Mouse (Mus musculus): ENCODE data around the gene Akt1.

Gene Akt1

GRCm38 (mm10) chr12:112627097-112627881 is 47.4 kb downstream of the Akt1 start:
- peak; percentile 69 for DNase-seq

- no peak for DNase-seq
Measured at GRCm38 (mm10) chr12:112626455-112626854, 48.2 kb downstream of the Akt1 start.

- DNase-seq, result no peak
Measured at GRCm38 (mm10) chr12:112625700-112626099, 49.0 kb downstream of the Akt1 start.

- peak; percentile 85 for DNase-seq
Measured at GRCm38 (mm10) chr12:112623742-112624141, 50.9 kb downstream of the Akt1 start.

- DNase-seq, result no peak
Measured at GRCm38 (mm10) chr12:112621900-112622299, 52.8 kb downstream of the Akt1 start.

- peak; percentile 39 for DNase-seq
Measured at GRCm38 (mm10) chr12:112620354-112621061, 54.2 kb downstream of the Akt1 start.

GRCm38 (mm10) chr12:112619686-112620353 is 54.9 kb downstream of the Akt1 start, which contains the start of gene Adssl1:
TSS of gene Adssl1 (plus strand) at chr12:112620045.
- DNase-seq, result peak; percentile 67

- peak; percentile 56 for DNase-seq
Measured at GRCm38 (mm10) chr12:112618981-112619685, 55.6 kb downstream of the Akt1 start.

GRCm38 (mm10) chr12:112617898-112618380 is 56.7 kb downstream of the Akt1 start:
- peak; percentile 92 for DNase-seq

- DNase-seq, result peak; percentile 40
Measured at GRCm38 (mm10) chr12:112617184-112617583, 57.5 kb downstream of the Akt1 start.

- DNase-seq, result no peak
Measured at GRCm38 (mm10) chr12:112616668-112617067, 58.0 kb downstream of the Akt1 start.

- no peak for DNase-seq
Measured at GRCm38 (mm10) chr12:112609031-112609430, 65.7 kb downstream of the Akt1 start.

- DNase-seq, result no peak
Measured at GRCm38 (mm10) chr12:112606998-112607397, 67.7 kb downstream of the Akt1 start.

GRCm38 (mm10) chr12:112605766-112606165 is 68.9 kb downstream of the Akt1 start:
- peak; percentile 89 for DNase-seq

- peak; percentile 74 for DNase-seq
Measured at GRCm38 (mm10) chr12:112604709-112605649, 69.7 kb downstream of the Akt1 start.

GRCm38 (mm10) chr12:112604022-112604421 is 70.7 kb downstream of the Akt1 start:
- no peak for DNase-seq
